Mouse (Mus musculus): ENCODE measurements around the gene Asrgl1. TPM values are rescaled to one million over a fixed set of nuclear protein-coding genes. Genes with fewer than 3 reads are reported as not detected.
"Not testable (repeated sequence)": the region's sequence is repeated elsewhere in the genome, so short reads cannot be mapped to it uniquely, and the experiment has no call there.

The Asrgl1 gene
- total RNA-seq, 2 experiments from 2014 or later, result 115 to 139 TPM

DNA sequence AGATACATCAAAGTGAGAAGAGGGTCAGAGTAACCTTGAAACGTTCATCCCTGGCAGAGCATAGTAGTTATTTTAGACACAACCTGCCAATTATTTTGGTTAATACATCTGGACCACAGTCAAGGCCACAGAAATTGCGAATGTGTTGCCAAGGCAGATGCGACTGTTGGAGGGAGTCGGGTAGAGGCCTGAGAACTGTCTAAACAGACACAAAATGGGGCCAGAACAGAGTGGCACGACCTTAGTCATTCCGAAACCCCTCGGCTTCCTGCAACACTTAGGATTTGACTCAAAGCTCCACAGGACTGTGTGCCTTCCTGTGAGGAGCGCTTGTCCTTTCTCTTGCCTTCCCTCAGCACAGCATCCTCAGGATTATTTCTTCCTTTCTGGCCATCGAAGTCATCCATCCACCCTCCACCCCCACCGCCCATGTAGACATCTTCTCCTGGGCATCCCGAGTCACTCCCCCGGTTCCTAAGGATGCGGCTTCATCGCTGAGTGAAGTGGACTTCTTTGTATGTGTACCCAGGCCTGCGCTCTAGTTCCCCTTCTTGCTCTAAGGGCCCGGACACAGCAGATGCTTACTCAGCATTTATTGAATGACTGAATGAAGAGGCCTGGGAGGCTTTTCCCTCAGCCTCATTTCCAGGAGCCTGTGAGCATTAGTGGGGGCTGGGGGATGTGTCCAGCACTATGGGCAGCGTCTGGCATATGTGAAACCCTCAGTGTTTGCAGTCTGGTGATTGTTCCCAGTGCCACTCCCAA is 35.0 kb downstream of the Asrgl1 start:
- no peak overlapping the region for H3K27ac ChIP-seq
- TF ChIP-seq CTCF (IDR thresholded peaks at IDR 0.05), result no peak
- intact Hi-C loops (cut with DNase I), result no loop called here
- H3K4me3 ChIP-seq, result no peak overlapping the region
- no peak for DNase-seq (ENCODE audit: extremely low spot score in 1 of 2, low spot score in 2 of 2)

DNA sequence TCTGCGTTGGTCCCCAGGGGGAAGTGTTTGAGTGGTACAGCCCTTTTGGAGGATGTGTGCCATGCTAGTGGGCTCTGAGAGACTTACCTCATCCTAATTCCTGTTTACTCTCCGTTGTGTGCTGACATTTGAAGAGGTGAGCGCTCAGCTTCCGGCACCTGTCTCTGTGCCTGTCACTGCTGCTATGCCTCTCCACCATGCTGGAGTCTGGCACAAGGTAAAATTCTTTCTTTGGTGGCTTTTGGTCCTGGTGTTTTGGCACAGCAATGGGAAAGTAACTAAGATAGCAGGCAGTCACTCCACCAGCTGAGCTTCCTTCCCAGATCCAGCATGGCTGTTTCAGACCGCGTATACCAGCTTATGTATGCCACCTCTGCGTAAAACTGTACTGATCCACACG is 35.7 kb downstream of the Asrgl1 start:
- H3K27ac ChIP-seq, result no peak overlapping the region
- H3K4me3 ChIP-seq, result no peak overlapping the region
- intact Hi-C loops (cut with DNase I), result no loop called here
- TF ChIP-seq CTCF (IDR thresholded peaks at IDR 0.05), result no peak
- DNase-seq (ENCODE audit: extremely low spot score in 1 of 2, low spot score in 2 of 2), result no peak

GRCm38 (mm10) chr19:9097441-9097840 is 38.0 kb downstream of the Asrgl1 start:
- intact Hi-C loops (cut with DNase I), result no loop called here
- Histone ChIP-seq H3K27ac (no peak overlapping the region), H3K4me3 (no peak overlapping the region)
- TF ChIP-seq CTCF (IDR thresholded peaks at IDR 0.05), result no peak
- DNase-seq (ENCODE audit: extremely low spot score in 1 of 2, low spot score in 2 of 2), result no peak

- Histone ChIP-seq H3K27ac (no peak overlapping the region), H3K4me3 (no peak overlapping the region)
- intact Hi-C loops (cut with DNase I), result no loop called here
- TF ChIP-seq CTCF (IDR thresholded peaks at IDR 0.05), result no peak
- DNase-seq (ENCODE audit: extremely low spot score in 1 of 2, low spot score in 2 of 2), result no peak
Observed at GRCm38 (mm10) chr19:9095111-9095510, 40.3 kb downstream of the Asrgl1 start.

- Histone ChIP-seq H3K27ac (no peak overlapping the region), H3K4me3 (no peak overlapping the region)
- DNase-seq (ENCODE audit: extremely low spot score in 1 of 2, low spot score in 2 of 2), result no peak
- intact Hi-C loops (cut with DNase I), result no loop called here
- TF ChIP-seq CTCF (IDR thresholded peaks at IDR 0.05), result no peak
Observed at GRCm38 (mm10) chr19:9090709-9091108, 44.7 kb downstream of the Asrgl1 start.

DNA sequence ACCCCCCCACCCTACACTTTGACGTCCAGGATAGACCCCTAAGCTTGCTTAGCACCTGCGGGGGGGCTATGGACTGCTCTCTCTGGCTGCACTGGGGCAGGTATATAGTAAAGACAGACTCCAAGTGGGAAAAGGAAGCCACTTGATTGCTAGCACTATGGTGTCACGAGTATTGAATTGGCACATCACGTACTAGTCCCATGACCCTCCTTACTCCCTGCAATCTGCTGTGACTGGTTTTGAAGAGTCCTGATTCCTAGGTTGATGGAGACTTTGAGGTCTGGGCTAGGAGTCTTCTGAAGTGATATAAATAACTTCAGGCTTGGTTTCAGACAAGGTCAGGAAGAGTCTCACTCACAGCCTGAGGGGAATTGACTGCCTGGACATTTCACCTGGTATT is 45.2 kb downstream of the Asrgl1 start:
- DNase-seq (ENCODE audit: extremely low spot score in 1 of 2, low spot score in 2 of 2), result no peak
- no peak overlapping the region for H3K27ac ChIP-seq
- no peak overlapping the region for H3K4me3 ChIP-seq
- no peak for TF ChIP-seq CTCF (IDR thresholded peaks at IDR 0.05)
- intact Hi-C loops (cut with DNase I), result no loop called here

- Histone ChIP-seq H3K4me3 (no peak within 1 kb of the TSS), H3K27ac (no peak within 1 kb of the TSS)
- intact Hi-C loops (cut with DNase I), result no loop called here
- no peak for DNase-seq (ENCODE audit: extremely low spot score in 1 of 2, low spot score in 2 of 2)
- no peak for TF ChIP-seq CTCF (IDR thresholded peaks at IDR 0.05)
Observed at GRCm38 (mm10) chr19:9087821-9088220, 47.6 kb downstream of the Asrgl1 start, which contains the start of gene Scgb1a1. Scgb1a1 (minus strand) TSS chr19:9087958.

- DNase-seq (ENCODE audit: extremely low spot score in 1 of 2, low spot score in 2 of 2); intact Hi-C loops (cut with DNase I): not testable (repeated sequence)
Observed at GRCm38 (mm10) chr19:9083892-9084291, 51.5 kb downstream of the Asrgl1 start.

DNA sequence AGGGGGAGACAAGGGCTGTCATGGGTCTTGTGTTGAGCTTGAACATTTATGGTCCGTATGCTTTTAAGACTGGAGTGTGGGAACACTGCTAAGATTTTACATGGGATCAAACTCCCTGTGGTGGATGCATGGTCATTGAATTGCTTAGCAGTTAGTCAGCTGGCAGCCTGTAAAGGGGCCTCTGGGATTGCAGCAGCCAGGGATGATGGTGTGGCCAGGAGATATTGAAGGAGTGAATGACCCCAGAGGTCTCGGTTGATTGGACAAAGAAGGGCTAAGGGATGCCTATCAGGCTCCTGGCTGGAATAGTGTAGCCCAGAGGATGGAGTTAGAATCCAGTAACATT is 52.5 kb downstream of the Asrgl1 start:
- DNase-seq (ENCODE audit: extremely low spot score in 1 of 2, low spot score in 2 of 2), result no peak
- no peak overlapping the region for H3K27ac ChIP-seq
- H3K4me3 ChIP-seq, result no peak overlapping the region
- intact Hi-C loops (cut with DNase I), result no loop called here
- TF ChIP-seq CTCF (IDR thresholded peaks at IDR 0.05), result no peak

More at GRCm38 (mm10) chr19:9083892-9084291, 51.5 kb downstream of the Asrgl1 start:
- not testable (repeated sequence) for H3K27ac ChIP-seq, H3K4me3 ChIP-seq

DNA sequence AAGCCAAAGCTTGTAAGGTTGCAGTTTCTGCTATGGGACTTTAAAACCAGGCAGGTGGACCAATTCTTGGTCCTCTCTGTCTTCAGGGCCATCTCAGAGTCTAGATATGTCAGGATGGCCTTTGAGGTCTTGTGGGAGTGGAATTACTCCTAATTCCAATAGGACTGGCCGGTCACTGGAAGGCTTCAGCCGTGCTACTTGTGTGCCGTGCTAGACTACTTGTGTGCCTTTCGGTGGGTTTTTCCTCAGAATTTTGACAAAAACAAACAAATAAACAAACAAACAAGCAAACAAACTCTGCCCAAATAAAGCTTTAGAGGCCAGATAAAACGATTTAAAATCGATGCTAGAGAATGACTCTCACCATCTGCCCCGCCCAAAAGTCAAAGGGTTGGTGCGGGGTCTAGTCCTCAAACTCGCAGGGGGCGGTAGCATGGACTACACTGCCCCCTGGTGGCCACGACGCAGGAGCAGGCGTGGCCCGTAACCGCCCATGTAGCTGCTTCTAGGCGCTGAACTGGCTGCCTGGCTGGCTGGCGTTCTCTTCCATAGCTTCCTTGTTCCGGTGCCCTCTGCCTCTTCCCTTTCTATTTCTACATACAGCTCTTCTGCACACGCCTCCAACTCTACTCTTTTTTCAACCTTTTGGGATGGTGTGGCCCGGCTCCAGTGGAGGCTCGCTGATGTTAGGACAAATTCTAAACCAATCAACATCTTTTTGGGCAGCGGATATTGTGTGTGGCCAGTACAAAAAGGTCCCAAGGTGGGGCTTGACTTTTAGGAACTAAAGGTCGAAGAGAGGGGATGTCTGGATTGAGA is 53.0 kb downstream of the Asrgl1 start:
- intact Hi-C loops (cut with DNase I), result loop anchor here (1.0 kb wide), 2 partner anchors 89 to 107 kb away; no protein-coding TSS in a partner anchor
- Histone ChIP-seq H3K4me3 (no peak overlapping the region), H3K27ac (no peak overlapping the region)
- TF ChIP-seq CTCF (IDR thresholded peaks at IDR 0.05), result peak; percentile 95
- DNase-seq (ENCODE audit: extremely low spot score in 1 of 2, low spot score in 2 of 2), result peak; percentile 72 to 74

DNA sequence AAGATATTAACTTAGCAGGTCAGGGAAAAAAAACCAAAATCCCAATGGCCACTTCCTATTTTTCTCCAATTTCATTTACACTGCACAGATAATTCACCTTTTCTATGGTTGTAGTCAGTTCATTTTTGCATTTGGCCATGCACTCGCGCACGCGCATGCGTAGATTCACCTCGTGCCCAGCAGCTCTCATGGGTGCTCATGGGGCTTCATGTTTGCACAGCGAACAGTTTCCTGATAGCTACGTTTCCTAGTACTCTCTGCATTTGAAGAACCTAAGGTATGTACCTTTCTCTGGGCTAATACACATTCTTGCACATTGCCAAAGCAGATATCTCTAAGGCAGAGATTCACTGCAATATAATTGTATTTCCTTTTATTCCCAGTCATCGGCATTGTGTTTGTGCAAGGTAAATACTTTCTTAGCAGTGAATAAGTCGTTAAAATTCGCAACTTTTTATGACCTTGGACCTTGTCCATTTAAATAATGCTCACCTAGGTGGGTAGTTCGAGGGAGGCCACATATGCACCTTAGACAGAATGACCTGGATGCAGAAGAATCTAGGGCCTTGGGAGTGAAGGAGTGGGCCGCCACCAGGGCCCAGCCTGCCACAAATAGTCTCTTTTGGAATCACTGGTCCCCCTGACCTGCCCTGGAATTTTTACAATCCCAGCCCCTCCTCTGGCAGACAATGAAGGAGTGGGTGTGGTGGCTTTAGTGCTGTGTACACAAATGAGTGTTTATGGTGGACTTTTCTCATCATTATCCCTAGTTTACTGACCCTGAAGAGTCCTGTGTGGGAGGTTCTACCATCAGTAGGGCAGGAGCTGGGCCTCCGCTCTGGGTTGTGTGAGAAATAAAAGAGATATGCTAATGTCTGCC is 53.9 kb downstream of the Asrgl1 start:
- intact Hi-C loops (cut with DNase I), result loop anchor here (1.0 kb wide), 2 partner anchors 88 to 106 kb away; no protein-coding TSS in a partner anchor
- TF ChIP-seq CTCF (IDR thresholded peaks at IDR 0.05), result no peak
- H3K27ac ChIP-seq, result no peak overlapping the region

More for the DNA sequence above, 53.9 kb downstream of the Asrgl1 start:
- no peak overlapping the region for H3K4me3 ChIP-seq
- no peak for DNase-seq (ENCODE audit: extremely low spot score in 1 of 2, low spot score in 2 of 2)
